Mouse (Mus musculus) embryonic facial prominence, embryonic 13.5 days (tissue): ENCODE measurements around the gene BC048507. TPM values are rescaled to one million over a fixed set of nuclear protein-coding genes. Genes with fewer than 3 reads are reported as not detected.
"Not testable (repeated sequence)": the region's sequence is repeated elsewhere in the genome, so short reads cannot be mapped to it uniquely, and the experiment has no call there.

Experiments used
- ATAC-seq: fragments of 200-750 bp; cut with Nextera tagmentation; 2 replicates; pipeline ENCODE4 v1.8.0; 2017; ENCODE audit warnings: low read depth; ENCODE audit not compliant: insufficient number of reproducible peaks, insufficient read depth, low FRiP score, low TSS enrichment
- H3K27ac ChIP-seq: fragments of 300-500 bp; sonication (generic); 2 replicates; pipeline ENCODE4 v1.5.1; 2015; ENCODE audit warnings: moderate library complexity, mild to moderate bottlenecking, inconsistent platforms
- H3K27me3 ChIP-seq: fragments of 300-500 bp; sonication (generic); 2 replicates; pipeline ENCODE4 v1.6.1; 2015; ENCODE audit warnings: mild to moderate bottlenecking, inconsistent platforms
- H3K36me3 ChIP-seq: fragments of 300-500 bp; sonication (generic); 2 replicates; pipeline ENCODE4 v1.6.1; 2015; ENCODE audit warnings: mild to moderate bottlenecking, inconsistent platforms
- H3K4me1 ChIP-seq: fragments of 300-500 bp; sonication (generic); 2 replicates; pipeline ENCODE4 v1.6.1; 2015; ENCODE audit warnings: inconsistent platforms
- H3K4me2 ChIP-seq: fragments of 300-500 bp; sonication (generic); 2 replicates; pipeline ENCODE4 v1.6.1; 2015; ENCODE audit warnings: moderate library complexity, mild to moderate bottlenecking, inconsistent platforms
- H3K4me3 ChIP-seq: fragments of 300-500 bp; sonication (generic); 2 replicates; pipeline ENCODE4 v1.5.1; 2015; ENCODE audit warnings: mild to moderate bottlenecking, inconsistent platforms
- H3K9ac ChIP-seq: fragments of 300-500 bp; sonication (generic); 2 replicates; pipeline ENCODE4 v1.6.1; 2015; ENCODE audit warnings: mild to moderate bottlenecking, inconsistent platforms
- H3K9me3 ChIP-seq: fragments of 300-500 bp; sonication (generic); 2 replicates; pipeline ENCODE4 v1.6.1; 2016; ENCODE audit warnings: inconsistent platforms
- WGBS: fragments of 180-500 bp; shearing (Covaris S2); methylation state at CpG from one replicate; pipeline ENCODE4 v1.1.7; 2015; ENCODE audit warnings: mixed read lengths; 5-methylcytosine and 5-hydroxymethylcytosine counted together
- polyA plus RNA-seq: library from polyadenylated mRNA; unstranded; fragments of >200 nt; fragmentation: Nextera tagmentation; extraction: Ambion mirVana; gene quantifications from 2 replicates; pipeline ENCODE4 v1.2.1, GENCODE M21; 2015

Gene BC048507
- polyA plus RNA-seq, 1 experiment from 2014 or later, result not detected

DNA sequence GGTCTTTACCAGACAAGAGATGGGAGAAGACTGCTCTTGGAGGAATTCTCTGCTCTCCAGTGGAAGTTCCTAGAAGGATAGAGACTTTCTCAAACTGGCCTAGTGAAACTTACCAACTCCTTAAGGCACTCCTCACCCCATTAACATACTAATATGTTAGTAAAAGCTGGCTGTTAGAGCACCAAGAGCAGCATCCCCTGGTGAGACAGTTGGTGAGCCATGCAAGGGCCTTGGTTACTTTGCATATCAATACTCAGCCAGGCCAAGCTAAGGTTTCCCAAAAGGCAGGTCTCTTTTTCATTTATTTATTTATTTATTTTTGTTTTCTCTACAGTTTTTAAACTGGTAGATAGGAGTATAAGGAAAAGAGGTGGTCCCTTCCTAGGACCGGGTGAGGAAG is 5.8 kb upstream of the BC048507 start:
- Histone ChIP-seq H3K9ac (no peak overlapping the region), H3K9me3 (no peaks in the 10 kb centered on the region), H3K27ac (no peak overlapping the region), H3K4me3 (no peak overlapping the region), H3K4me2 (no peak overlapping the region), H3K27me3 (no peaks in the 10 kb centered on the region), H3K4me1 (no peaks in the 10 kb centered on the region), H3K36me3 (no peaks in the 10 kb centered on the region)
- 32% methylated on average over 1 of the region's 1 CpGs for WGBS
- no peak for ATAC-seq

DNA sequence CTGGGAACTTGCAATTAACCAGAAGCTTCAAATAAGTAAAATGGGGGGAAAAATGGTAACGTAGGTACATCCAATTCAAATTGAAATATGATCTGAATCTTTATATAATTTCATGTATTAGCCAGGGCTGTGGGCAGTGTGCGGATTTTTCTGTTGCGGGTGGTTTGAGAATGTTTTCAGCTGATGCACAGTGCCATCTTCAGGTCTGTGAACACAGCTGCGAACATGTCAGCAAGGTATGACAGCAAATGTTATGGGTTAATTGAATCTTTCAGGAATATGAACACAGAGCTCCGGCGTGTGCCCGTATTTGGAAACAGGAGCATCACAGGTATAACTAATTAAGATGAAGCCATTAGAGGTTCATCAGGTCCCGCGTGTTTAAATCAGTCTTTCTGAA is 618 bp upstream of the BC048507 start:
- H3K27ac ChIP-seq, result no peak overlapping the region
- H3K4me3 ChIP-seq, result no peak overlapping the region
- no peak for ATAC-seq
- WGBS, result 80% methylated on average over 9 of the region's 9 CpGs
- no peaks in the 10 kb centered on the region for H3K27me3 ChIP-seq
- no peak overlapping the region for H3K9ac ChIP-seq
- no peak overlapping the region for H3K4me2 ChIP-seq
- no peaks in the 10 kb centered on the region for H3K9me3 ChIP-seq
- H3K4me1 ChIP-seq, result no peaks in the 10 kb centered on the region
- no peaks in the 10 kb centered on the region for H3K36me3 ChIP-seq

DNA sequence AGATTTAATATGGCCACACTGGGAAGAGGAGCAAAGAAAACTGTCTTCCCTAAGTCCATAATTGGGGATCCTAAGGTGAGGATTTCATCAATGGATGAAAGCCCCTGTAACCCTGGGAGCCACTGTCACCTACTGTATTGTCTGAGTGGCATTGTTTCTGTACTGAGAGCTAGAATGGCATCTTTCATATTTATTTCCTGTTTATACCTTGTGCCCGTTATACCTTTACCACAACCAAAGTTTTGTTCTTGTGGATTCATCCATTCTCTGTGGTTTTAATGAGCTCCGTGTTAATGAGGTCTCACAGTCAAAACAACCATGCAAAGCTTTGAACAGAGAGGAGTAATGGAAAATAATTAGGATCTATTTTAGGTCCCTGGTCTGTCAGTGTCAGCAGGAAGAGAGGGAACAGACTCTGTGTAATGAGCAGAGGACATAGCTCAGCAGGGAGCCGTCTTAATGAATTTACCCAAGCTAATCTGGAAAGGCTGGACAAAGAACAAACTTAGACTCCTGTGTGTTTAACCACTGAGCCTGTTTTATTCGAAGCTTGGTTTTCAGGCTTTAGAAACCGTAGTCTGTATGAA is 1.7 kb downstream of the BC048507 start:
- H3K27me3 ChIP-seq, result no peaks in the 10 kb centered on the region
- no peak overlapping the region for H3K9ac ChIP-seq
- H3K4me1 ChIP-seq, result no peaks in the 10 kb centered on the region
- no peak overlapping the region for H3K4me2 ChIP-seq
- no peaks in the 10 kb centered on the region for H3K9me3 ChIP-seq
- no peaks in the 10 kb centered on the region for H3K36me3 ChIP-seq
- H3K4me3 ChIP-seq, result no peak overlapping the region
- H3K27ac ChIP-seq, result no peak overlapping the region
- WGBS, result 62% methylated on average over 5 of the region's 5 CpGs
- no peak for ATAC-seq

DNA sequence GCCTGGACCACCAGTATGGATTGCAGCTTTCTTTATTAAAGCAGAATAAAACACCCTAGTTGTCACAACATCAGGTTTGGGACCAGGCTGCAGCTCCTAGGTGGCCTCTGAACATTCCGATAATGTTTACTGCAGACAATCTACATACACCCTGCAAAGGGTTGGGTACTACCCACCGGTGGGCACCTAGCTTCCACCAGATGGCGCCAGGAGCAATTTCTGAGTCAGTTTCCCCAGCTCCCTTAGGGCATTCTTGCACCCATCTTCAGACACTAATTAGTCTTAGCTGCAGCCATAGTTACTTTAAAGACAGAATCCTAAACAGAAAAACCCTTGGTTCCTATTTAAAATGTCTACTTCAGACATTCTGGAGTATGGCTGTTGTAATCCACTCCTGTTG is 4.8 kb downstream of the BC048507 start:
- 32% methylated on average over 3 of the region's 3 CpGs for WGBS
- no peak for ATAC-seq
- H3K27me3 ChIP-seq, result no peaks in the 10 kb centered on the region

DNA sequence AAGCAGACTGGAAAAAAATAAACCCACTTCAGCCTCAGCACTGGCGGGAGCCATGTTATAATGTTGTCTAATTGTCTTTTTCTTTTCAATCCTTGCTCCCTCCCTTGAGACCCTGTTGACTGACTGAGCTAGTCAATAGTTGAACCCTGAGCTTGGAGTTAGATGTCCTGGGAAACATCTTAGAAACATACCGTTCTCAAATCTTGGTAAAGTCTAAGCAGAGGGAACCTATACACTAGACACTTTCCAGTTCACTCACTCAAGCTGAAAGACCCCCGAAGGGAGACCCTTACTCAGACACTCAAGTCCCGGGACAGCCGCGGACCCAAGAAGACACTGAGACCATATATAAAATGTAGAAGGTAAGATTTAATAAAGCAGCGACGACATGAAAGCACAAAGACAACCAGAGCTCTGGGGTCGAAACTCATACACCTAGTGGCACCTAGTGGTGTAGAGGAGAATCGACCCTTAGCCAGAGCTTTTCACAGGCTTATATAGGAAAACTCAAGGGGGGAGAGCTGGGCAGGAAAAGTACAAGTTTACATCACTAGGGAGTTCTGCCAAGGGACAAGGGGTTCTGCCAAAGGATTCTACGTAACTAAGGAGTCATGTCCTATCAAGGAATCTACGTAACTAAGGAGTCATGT is 13.0 kb downstream of the BC048507 start:
- not testable (repeated sequence) for H3K4me3 ChIP-seq, H3K9me3 ChIP-seq, H3K36me3 ChIP-seq, H3K4me1 ChIP-seq, H3K9ac ChIP-seq, H3K4me2 ChIP-seq, H3K27ac ChIP-seq, ATAC-seq, H3K27me3 ChIP-seq
- 39% methylated on average over 8 of the region's 12 CpGs for WGBS

More for the DNA sequence above, 4.8 kb downstream of the BC048507 start:
- Histone ChIP-seq H3K9ac (no peak overlapping the region), H3K4me2 (no peak overlapping the region), H3K27ac (no peak overlapping the region), H3K9me3 (0 out of 2 replicates have a peak, but pooled peaks cover 3% of the 10 kb centered on the region), H3K36me3 (no peaks in the 10 kb centered on the region), H3K4me3 (no peak overlapping the region), H3K4me1 (no peaks in the 10 kb centered on the region)

DNA sequence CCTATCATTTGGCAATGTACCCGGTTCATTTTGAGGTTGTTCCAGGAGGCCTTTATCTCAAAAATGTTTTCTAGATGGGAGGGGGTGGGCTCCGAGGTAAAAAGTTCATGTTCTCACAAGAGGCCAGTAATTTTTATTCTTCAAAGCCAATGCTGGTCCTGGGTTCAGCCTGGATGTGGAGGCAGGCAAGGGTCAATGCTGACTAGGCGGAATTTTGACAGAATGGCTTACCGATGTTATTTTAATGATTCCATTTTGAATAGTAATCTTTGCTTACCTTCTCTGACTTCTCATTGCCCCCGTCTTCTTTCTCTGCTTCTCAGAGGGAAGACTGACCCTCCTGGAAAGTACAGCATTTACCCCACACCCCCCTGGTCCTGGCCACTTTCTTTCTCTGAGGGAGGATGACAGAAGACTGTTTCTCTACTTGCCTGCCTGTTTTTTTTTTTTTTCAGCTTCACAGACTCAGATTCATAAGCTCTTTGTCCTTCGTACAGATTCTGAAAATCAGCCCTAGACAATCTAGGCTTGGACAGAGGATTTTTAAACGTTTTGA is 13.7 kb downstream of the BC048507 start:
- Histone ChIP-seq H3K4me2 (no peak overlapping the region), H3K9ac (no peak overlapping the region), H3K27me3 (no peaks in the 10 kb centered on the region), H3K27ac (no peak overlapping the region), H3K4me1 (no peaks in the 10 kb centered on the region), H3K4me3 (no peak overlapping the region), H3K9me3 (0 out of 2 replicates have a peak, but pooled peaks cover 2% of the 10 kb centered on the region), H3K36me3 (no peaks in the 10 kb centered on the region)
- 68% methylated on average over 7 of the region's 7 CpGs for WGBS
- no peak for ATAC-seq

DNA sequence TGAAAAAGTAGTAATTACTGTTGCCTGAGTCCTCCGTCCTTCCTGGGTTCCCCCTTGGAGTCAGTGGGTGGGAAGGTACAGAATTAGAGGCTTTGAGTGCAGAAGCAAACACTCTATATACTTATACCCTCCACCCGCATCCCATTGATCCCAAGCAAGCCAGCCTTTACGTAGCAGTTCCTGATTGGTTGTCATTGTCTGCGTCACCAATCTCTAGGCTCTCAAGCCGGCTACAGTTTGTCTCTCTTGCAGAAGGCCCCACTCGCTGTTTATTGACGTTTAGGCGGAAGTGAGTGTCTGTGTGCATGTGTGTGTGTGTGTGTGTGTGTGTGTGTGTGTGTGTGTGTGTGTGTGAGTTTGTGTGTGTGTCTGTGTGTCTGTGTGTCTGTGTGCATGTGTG is 20.8 kb downstream of the BC048507 start:
- no peak for ATAC-seq
- no peak overlapping the region for H3K4me3 ChIP-seq
- 0 out of 2 replicates have a peak, but pooled peaks cover 7% of the 10 kb centered on the region for H3K9me3 ChIP-seq
- no peaks in the 10 kb centered on the region for H3K27me3 ChIP-seq
- no peaks in the 10 kb centered on the region for H3K36me3 ChIP-seq
- H3K9ac ChIP-seq, result no peak overlapping the region
- H3K4me2 ChIP-seq, result no peak overlapping the region
- 89% methylated on average over 8 of the region's 8 CpGs for WGBS
- H3K4me1 ChIP-seq, result no peaks in the 10 kb centered on the region
- H3K27ac ChIP-seq, result no peak overlapping the region

DNA sequence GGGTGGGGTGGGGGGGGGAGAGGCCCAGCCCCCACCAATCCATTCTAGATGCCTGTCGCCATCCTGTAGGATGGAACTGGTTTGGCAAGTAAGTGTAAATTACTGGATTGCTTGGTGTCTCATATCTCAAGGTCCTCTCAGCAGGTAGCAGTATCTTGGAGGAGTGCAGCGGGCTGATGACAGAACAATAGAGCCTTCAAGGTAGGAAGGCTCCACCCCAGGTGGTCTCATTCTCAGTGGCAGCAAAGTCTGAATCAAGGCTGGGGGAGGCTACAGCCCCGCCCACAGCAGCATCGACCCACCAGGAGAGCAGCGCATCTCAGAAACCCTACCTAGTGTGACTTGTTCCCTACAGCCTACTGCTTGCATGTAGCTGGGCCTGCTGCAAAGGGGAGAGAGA is 46.6 kb downstream of the BC048507 start:
- Histone ChIP-seq H3K27ac (no peak overlapping the region), H3K27me3 (no peaks in the 10 kb centered on the region), H3K36me3 (no peaks in the 10 kb centered on the region), H3K4me3 (no peak overlapping the region), H3K9ac (no peak overlapping the region), H3K4me2 (no peak overlapping the region), H3K9me3 (peaks cover 30% of the 10 kb centered on the region), H3K4me1 (no peaks in the 10 kb centered on the region)
- 32% methylated on average over 5 of the region's 5 CpGs for WGBS
- ATAC-seq, result no peak

Other genes with a start within 250 kb of the BC048507 start
- not detected in 2 replicates for gene Gm49345, start 225.6 kb upstream of the BC048507 start, polyA plus RNA-seq
- 3.0 and 3.5 TPM in 2 replicates for gene Zfp729a, start 225.5 kb upstream of the BC048507 start, polyA plus RNA-seq
- gene Zfp738, start 176.3 kb upstream of the BC048507 start, polyA plus RNA-seq, result 15.6 and 16.5 TPM in 2 replicates
- gene Zfp65, start 134.2 kb upstream of the BC048507 start, polyA plus RNA-seq, result 7.7 and 8.6 TPM in 2 replicates
- gene Zfp85, start 108.1 kb upstream of the BC048507 start, polyA plus RNA-seq, result 6.0 and 6.4 TPM in 2 replicates
- gene Zfp493, start 83.6 kb upstream of the BC048507 start, polyA plus RNA-seq, result 2.4 and 2.9 TPM in 2 replicates
- gene Zfp273, start 49.6 kb upstream of the BC048507 start, polyA plus RNA-seq, result 9.5 and 10.1 TPM in 2 replicates
- 4.1 and 6.0 TPM in 2 replicates for gene Gm10037, start 32.2 kb upstream of the BC048507 start, polyA plus RNA-seq